Mouse (Mus musculus) cortical plate, adult 2 months (tissue): ENCODE measurements around the gene Tap1. TPM values are rescaled to one million over a fixed set of nuclear protein-coding genes. Genes with fewer than 3 reads are reported as not detected.

Experiments
- H3K27ac ChIP-seq: fragments of 200-500 bp; 2 replicates; pipeline ENCODE4 v1.5.1; 2012; ENCODE audit warnings: low read length, control low read depth, inconsistent platforms; ENCODE audit not compliant: insufficient read depth
- H3K4me1 ChIP-seq: fragments of 200-500 bp; 2 replicates; pipeline ENCODE4 v1.6.1; 2011; ENCODE audit warnings: low read length; ENCODE audit not compliant: control insufficient read depth, insufficient read depth
- H3K4me3 ChIP-seq: fragments of 200-500 bp; 2 replicates; pipeline ENCODE4 v1.5.1; 2011; ENCODE audit warnings: mild to moderate bottlenecking, low read length, control low read depth; ENCODE audit not compliant: insufficient read depth
- CTCF ChIP-seq: fragments of 200-500 bp; IDR thresholded peaks from 2 replicates; pipeline ENCODE4 v1.5.1; 2011; ENCODE audit warnings: mild to moderate bottlenecking, control low read depth, low read length; ENCODE audit not compliant: insufficient read depth; ENCODE audit errors: extremely low read depth
- POLR2A ChIP-seq: fragments of 200-500 bp; IDR thresholded peaks from 2 replicates; pipeline ENCODE4 v1.6.1; 2011; ENCODE audit warnings: mild to moderate bottlenecking, low read length, control low read depth; ENCODE audit not compliant: insufficient read depth; ENCODE audit errors: extremely low read depth
- polyA plus RNA-seq: library from polyadenylated mRNA; depleted of rRNA; stranded (reverse); fragments of >200 nt; gene quantifications from 2 replicates; pipeline ENCODE4 v1.2.3, GENCODE M21; 2012

Gene Tap1
- polyA plus RNA-seq, 1 experiment, result 3.4 TPM

- Histone ChIP-seq H3K27ac (no peak overlapping the region), H3K4me3 (no peak overlapping the region), H3K4me1 (no peaks in the 10 kb centered on the region)
- TF ChIP-seq POLR2A (no peak), CTCF (no peak)
Measured at GRCm38 (mm10) chr17:34177179-34177578, 10.2 kb upstream of the Tap1 start.

- H3K4me3 ChIP-seq, result no peak overlapping the region
- TF ChIP-seq POLR2A (no peak), CTCF (no peak)
- H3K27ac ChIP-seq, result no peak overlapping the region
- H3K4me1 ChIP-seq, result no peaks in the 10 kb centered on the region
Measured at GRCm38 (mm10) chr17:34179019-34179418, 8.3 kb upstream of the Tap1 start.

GRCm38 (mm10) chr17:34179913-34180859, 7.2 kb upstream of the Tap1 start:
- H3K4me3 ChIP-seq, result no peak overlapping the region
- TF ChIP-seq CTCF, result no peak
- no peak for TF ChIP-seq POLR2A

GRCm38 (mm10) chr17:34183564-34184219, 3.7 kb upstream of the Tap1 start:
- TF ChIP-seq POLR2A (no peak), CTCF (no peak)
- no peak overlapping the region for H3K4me3 ChIP-seq
- no peak overlapping the region for H3K27ac ChIP-seq
- H3K4me1 ChIP-seq, result no peaks in the 10 kb centered on the region

More at GRCm38 (mm10) chr17:34179913-34180859, 7.2 kb upstream of the Tap1 start:
- H3K27ac ChIP-seq, result no peak overlapping the region
- H3K4me1 ChIP-seq, result no peaks in the 10 kb centered on the region

- Histone ChIP-seq H3K4me1 (no peaks in the 10 kb centered on the region), H3K4me3 (no peak overlapping the region), H3K27ac (no peak overlapping the region)
- TF ChIP-seq CTCF, result no peak
- no peak for TF ChIP-seq POLR2A
Measured at GRCm38 (mm10) chr17:34185526-34185925, 1.8 kb upstream of the Tap1 start.

- Histone ChIP-seq H3K4me1 (no peaks in the 10 kb centered on the region), H3K27ac (no peak overlapping the region), H3K4me3 (peak overlapping the region; percentile 74)
- no peak for TF ChIP-seq CTCF
- TF ChIP-seq POLR2A, result no peak
Measured at GRCm38 (mm10) chr17:34186885-34187260, 480 bp upstream of the Tap1 start.

GRCm38 (mm10) chr17:34188010-34188409, 657 bp downstream of the Tap1 start:
- H3K27ac ChIP-seq, result 0 out of 2 replicates have a peak overlapping the region, but pooled peaks have one; percentile 16
- TF ChIP-seq CTCF, result no peak
- no peak for TF ChIP-seq POLR2A
- peak overlapping the region; percentile 74; the same call in 1 of the 2 replicates for H3K4me3 ChIP-seq
- H3K4me1 ChIP-seq, result no peaks in the 10 kb centered on the region

GRCm38 (mm10) chr17:34188986-34189385, 1.6 kb downstream of the Tap1 start:
- Histone ChIP-seq H3K27ac (no peak overlapping the region), H3K4me1 (no peaks in the 10 kb centered on the region), H3K4me3 (no peak overlapping the region)
- TF ChIP-seq CTCF, result no peak
- no peak for TF ChIP-seq POLR2A

GRCm38 (mm10) chr17:34192852-34193251, 5.5 kb downstream of the Tap1 start:
- H3K4me1 ChIP-seq, result no peaks in the 10 kb centered on the region
- H3K27ac ChIP-seq, result no peak overlapping the region
- no peak overlapping the region for H3K4me3 ChIP-seq
- TF ChIP-seq POLR2A (no peak), CTCF (no peak)

- Histone ChIP-seq H3K4me3 (no peak overlapping the region), H3K4me1 (no peaks in the 10 kb centered on the region), H3K27ac (no peak overlapping the region)
- TF ChIP-seq POLR2A (no peak), CTCF (no peak)
Measured at GRCm38 (mm10) chr17:34193468-34193867, 6.1 kb downstream of the Tap1 start.
